Mouse (Mus musculus) thymus, adult 2 months (tissue): ENCODE measurements at regions not wholly inside any gene's neighbourhood (a gene's known extent, or its start where the extent isn't known, plus 50 kb on each side); places are given as distances from the start of the nearest gene placed in this dataset.

Source experiments
- DNase-seq: peaks from one replicate; pipeline ENCODE4 v3.0.0; 2021
- H3K27ac ChIP-seq: fragments of 200-500 bp; 2 replicates; pipeline ENCODE4 v1.5.1; 2012; ENCODE audit warnings: low read length, control low read depth; ENCODE audit not compliant: control insufficient read depth, insufficient read depth
- H3K27me3 ChIP-seq: fragments of 200-500 bp; 2 replicates; pipeline ENCODE4 v1.6.1; 2012; ENCODE audit warnings: mild to moderate bottlenecking, low read length, moderate library complexity, mixed read lengths; ENCODE audit not compliant: control insufficient read depth, insufficient read depth
- H3K36me3 ChIP-seq: fragments of 200-500 bp; 2 replicates; pipeline ENCODE4 v1.6.1; 2012; ENCODE audit warnings: mild to moderate bottlenecking, low read length, moderate library complexity; ENCODE audit not compliant: control insufficient read depth, insufficient read depth
- H3K4me1 ChIP-seq: fragments of 200-500 bp; replicated peaks from 2 replicates; pipeline ENCODE4 v1.6.1; 2012; ENCODE audit warnings: low read length; ENCODE audit not compliant: control insufficient read depth, insufficient read depth
- H3K4me3 ChIP-seq: fragments of 200-500 bp; 2 replicates; pipeline ENCODE4 v1.5.1; 2012; ENCODE audit warnings: mild to moderate bottlenecking, low read length, control low read depth, moderate library complexity; ENCODE audit not compliant: control insufficient read depth, insufficient read depth
- CTCF ChIP-seq: fragments of 200-500 bp; IDR thresholded peaks from 2 replicates; pipeline ENCODE4 v1.5.1; 2012; ENCODE audit warnings: mild to moderate bottlenecking, control low read depth, low read length, moderate library complexity, borderline replicate concordance; ENCODE audit not compliant: control insufficient read depth, poor library complexity, insufficient read depth; ENCODE audit errors: extremely low read depth
- POLR2A ChIP-seq: fragments of 200-500 bp; IDR thresholded peaks from 2 replicates; pipeline ENCODE4 v1.6.1; 2012; ENCODE audit warnings: mild to moderate bottlenecking, low read length, control low read depth, moderate library complexity; ENCODE audit not compliant: control insufficient read depth, poor library complexity, insufficient read depth; ENCODE audit errors: extremely low read depth
- WGBS: fragments of 180-500 bp; shearing (Covaris S2); methylation state at CpG from one replicate; pipeline ENCODE4 v1.1.7; 2018; 5-methylcytosine and 5-hydroxymethylcytosine counted together

- Histone ChIP-seq H3K36me3 (no peaks in the 10 kb centered on the region), H3K27me3 (no peaks in the 10 kb centered on the region), H3K27ac (no peak overlapping the region), H3K4me1 (no peaks in the 10 kb centered on the region), H3K4me3 (no peak overlapping the region)
- DNase-seq: no peak
- 57% methylated on average over 4 of the region's 4 CpGs for WGBS
- TF ChIP-seq CTCF (no peak), POLR2A (no peak)
Observed at GRCm38 (mm10) chr19:15796466-15796865, 150.7 kb downstream of the Psat1 start.

GRCm38 (mm10) chr19:15791942-15792341, 155.2 kb downstream of the Psat1 start:
- Histone ChIP-seq H3K27me3 (no peaks in the 10 kb centered on the region), H3K4me3 (no peak overlapping the region), H3K27ac (no peak overlapping the region), H3K36me3 (no peaks in the 10 kb centered on the region), H3K4me1 (no peaks in the 10 kb centered on the region)
- no peak for DNase-seq
- WGBS: 89% methylated on average over 4 of the region's 4 CpGs
- TF ChIP-seq POLR2A (no peak), CTCF (no peak)

- TF ChIP-seq CTCF: no peak
- no peak for TF ChIP-seq POLR2A
- 89% methylated on average over 12 of the region's 12 CpGs for WGBS
Observed at GRCm38 (mm10) chr19:15791264-15791913, 155.7 kb downstream of the Psat1 start.

GRCm38 (mm10) chr19:15790620-15791263, 156.4 kb downstream of the Psat1 start:
- H3K27me3 ChIP-seq: no peaks in the 10 kb centered on the region
- DNase-seq: no peak
- H3K27ac ChIP-seq: no peak overlapping the region
- WGBS: 79% methylated on average over 13 of the region's 13 CpGs
- H3K36me3 ChIP-seq: no peaks in the 10 kb centered on the region
- H3K4me1 ChIP-seq: no peaks in the 10 kb centered on the region
- H3K4me3 ChIP-seq: no peak overlapping the region
- TF ChIP-seq POLR2A (no peak), CTCF (no peak)

More at GRCm38 (mm10) chr19:15791264-15791913, 155.7 kb downstream of the Psat1 start:
- Histone ChIP-seq H3K27me3 (no peaks in the 10 kb centered on the region), H3K27ac (no peak overlapping the region), H3K36me3 (no peaks in the 10 kb centered on the region), H3K4me1 (no peaks in the 10 kb centered on the region), H3K4me3 (no peak overlapping the region)
- DNase-seq: no peak

- WGBS: 63% methylated on average over 5 of the region's 5 CpGs
- no peak overlapping the region for H3K27ac ChIP-seq
- H3K4me1 ChIP-seq: no peaks in the 10 kb centered on the region
- DNase-seq: no peak
- no peak for TF ChIP-seq POLR2A
- no peak for TF ChIP-seq CTCF
- no peaks in the 10 kb centered on the region for H3K36me3 ChIP-seq
- no peak overlapping the region for H3K4me3 ChIP-seq
- no peaks in the 10 kb centered on the region for H3K27me3 ChIP-seq
Observed at GRCm38 (mm10) chr19:15789741-15790140, 157.4 kb downstream of the Psat1 start.

- no peak for TF ChIP-seq CTCF
- TF ChIP-seq POLR2A: no peak
- no peak overlapping the region for H3K4me3 ChIP-seq
- 70% methylated on average over 4 of the region's 4 CpGs for WGBS
Observed at GRCm38 (mm10) chr19:15784644-15785043, 162.5 kb downstream of the Psat1 start.

GRCm38 (mm10) chr19:15769651-15770050, 177.5 kb downstream of the Psat1 start:
- no peaks in the 10 kb centered on the region for H3K4me1 ChIP-seq
- no peak for DNase-seq
- WGBS: 77% methylated on average over 4 of the region's 4 CpGs
- no peaks in the 10 kb centered on the region for H3K36me3 ChIP-seq
- H3K27ac ChIP-seq: no peak overlapping the region
- H3K4me3 ChIP-seq: no peak overlapping the region
- no peaks in the 10 kb centered on the region for H3K27me3 ChIP-seq
- TF ChIP-seq POLR2A (no peak), CTCF (no peak)

More at GRCm38 (mm10) chr19:15784644-15785043, 162.5 kb downstream of the Psat1 start:
- Histone ChIP-seq H3K36me3 (no peaks in the 10 kb centered on the region), H3K4me1 (no peaks in the 10 kb centered on the region), H3K27me3 (no peaks in the 10 kb centered on the region), H3K27ac (no peak overlapping the region)
- DNase-seq: no peak
